Mouse (Mus musculus) heart, embryonic 13.5 days (tissue): ENCODE data around the gene Pigq. TPM values are rescaled to one million over a fixed set of nuclear protein-coding genes. Genes with fewer than 3 reads are reported as not detected.

Source experiments
- ATAC-seq: fragments of 200-750 bp; cut with Nextera tagmentation; 2 replicates; pipeline ENCODE4 v1.8.0; 2017; ENCODE audit warnings: moderate TSS enrichment; ENCODE audit not compliant: insufficient number of reproducible peaks, low FRiP score, low TSS enrichment; ENCODE audit errors: extremely low read depth
- H3K27ac ChIP-seq: fragments of 300-500 bp; sonication (generic); replicated peaks from 2 replicates; pipeline ENCODE4 v1.5.1; 2015; ENCODE audit warnings: moderate library complexity, mild to moderate bottlenecking, inconsistent platforms
- H3K27me3 ChIP-seq: fragments of 300-500 bp; sonication (generic); replicated peaks from 2 replicates; pipeline ENCODE4 v1.6.1; 2015; ENCODE audit warnings: mild to moderate bottlenecking, inconsistent platforms
- H3K36me3 ChIP-seq: fragments of 300-500 bp; sonication (generic); 2 replicates; pipeline ENCODE4 v1.6.1; 2015; ENCODE audit warnings: mild to moderate bottlenecking, inconsistent platforms
- H3K4me1 ChIP-seq: fragments of 300-500 bp; sonication (generic); 2 replicates; pipeline ENCODE4 v1.6.1; 2015; ENCODE audit warnings: inconsistent platforms
- H3K4me2 ChIP-seq: fragments of 300-500 bp; sonication (generic); 2 replicates; pipeline ENCODE4 v1.6.1; 2015; ENCODE audit warnings: inconsistent platforms, mild to moderate bottlenecking, moderate library complexity
- H3K4me3 ChIP-seq: fragments of 300-500 bp; sonication (generic); 2 replicates; pipeline ENCODE4 v1.5.1; 2015; ENCODE audit warnings: moderate library complexity, mild to moderate bottlenecking, inconsistent platforms
- H3K9ac ChIP-seq: fragments of 300-500 bp; sonication (generic); 2 replicates; pipeline ENCODE4 v1.6.1; 2015; ENCODE audit warnings: inconsistent platforms, mild to moderate bottlenecking, moderate library complexity
- H3K9me3 ChIP-seq: fragments of 300-500 bp; sonication (generic); 2 replicates; pipeline ENCODE4 v1.6.1; 2016; ENCODE audit warnings: inconsistent platforms
- WGBS: fragments of 180-500 bp; shearing (Covaris S2); methylation state at CpG from one replicate; pipeline ENCODE4 v1.1.7; 2015; ENCODE audit warnings: mixed read lengths; 5-methylcytosine and 5-hydroxymethylcytosine counted together
- polyA plus RNA-seq: library from polyadenylated mRNA; unstranded; fragments of >200 nt; fragmentation: Nextera tagmentation; extraction: Ambion mirVana; gene quantifications from 2 replicates; pipeline ENCODE4 v1.2.1, GENCODE M21; 2015

The Pigq gene
- polyA plus RNA-seq, 1 experiment from 2014 or later: 62.1 TPM

DNA sequence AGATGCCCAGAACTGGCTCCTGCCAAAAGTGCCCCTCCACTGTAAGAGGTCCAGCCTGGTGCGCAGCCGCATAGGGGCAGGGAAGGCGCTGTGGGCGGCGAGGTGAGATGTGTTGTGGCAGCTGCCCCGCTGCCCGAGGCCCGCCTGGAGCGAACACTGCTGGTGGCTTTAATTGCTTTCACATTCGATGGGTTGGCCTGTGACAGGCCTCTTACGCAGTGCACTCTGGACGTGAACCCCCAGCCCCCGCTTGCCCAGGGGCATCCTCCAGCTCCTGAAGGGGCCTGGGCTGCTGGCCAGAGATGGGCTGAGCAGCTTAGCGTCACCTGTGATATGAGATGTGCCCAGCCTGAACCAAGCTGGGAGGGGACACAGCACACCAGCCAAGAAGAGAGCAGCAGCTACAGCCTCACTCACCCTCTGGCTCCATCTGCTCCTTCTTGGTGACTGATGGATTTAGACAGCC is 12.9 kb upstream of the Pigq start:
- no peak overlapping the region for H3K4me2 ChIP-seq
- H3K4me3 ChIP-seq: no peak overlapping the region
- ATAC-seq: no peak
- no peaks in the 10 kb centered on the region for H3K4me1 ChIP-seq
- no peaks in the 10 kb centered on the region for H3K9me3 ChIP-seq
- H3K27ac ChIP-seq: no peak overlapping the region
- H3K9ac ChIP-seq: no peak overlapping the region
- peaks cover 48% of the 10 kb centered on the region for H3K36me3 ChIP-seq
- WGBS: 83% methylated on average over 14 of the region's 14 CpGs
- H3K27me3 ChIP-seq: peaks cover 17% of the 10 kb centered on the region

DNA sequence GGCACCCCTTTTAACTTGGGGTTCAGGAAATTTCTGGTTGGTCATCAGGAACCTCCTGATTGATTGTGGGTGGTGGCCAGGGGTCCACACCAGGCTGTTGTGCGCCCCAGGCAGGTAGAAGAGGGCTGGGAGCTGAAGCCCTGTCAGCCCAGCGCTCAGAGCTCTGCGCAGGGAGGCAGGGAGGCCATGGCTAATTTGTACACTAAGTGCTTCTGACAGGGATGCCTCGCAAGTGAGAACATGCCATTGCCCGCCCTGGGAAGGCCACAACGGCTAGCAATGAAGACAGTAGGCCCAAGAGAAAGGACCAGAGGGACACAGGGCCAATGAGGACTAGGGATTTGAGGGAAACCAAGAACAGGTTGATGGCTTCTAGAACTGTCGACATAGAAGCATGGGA is 11.9 kb upstream of the Pigq start:
- H3K4me1 ChIP-seq: peaks cover 7% of the 10 kb centered on the region
- H3K4me3 ChIP-seq: no peak overlapping the region
- WGBS: 77% methylated on average over 7 of the region's 7 CpGs
- H3K27me3 ChIP-seq: peaks cover 27% of the 10 kb centered on the region
- no peak for ATAC-seq
- H3K9me3 ChIP-seq: no peaks in the 10 kb centered on the region
- H3K4me2 ChIP-seq: no peak overlapping the region
- no peak overlapping the region for H3K9ac ChIP-seq
- H3K36me3 ChIP-seq: peaks cover 38% of the 10 kb centered on the region
- H3K27ac ChIP-seq: no peak overlapping the region

- no peak overlapping the region for H3K4me2 ChIP-seq
- 79% methylated on average over 7 of the region's 7 CpGs for WGBS
These were observed 11.5 kb upstream of the Pigq start for GRCm38 (mm10) chr17:25956201-25956600.

DNA sequence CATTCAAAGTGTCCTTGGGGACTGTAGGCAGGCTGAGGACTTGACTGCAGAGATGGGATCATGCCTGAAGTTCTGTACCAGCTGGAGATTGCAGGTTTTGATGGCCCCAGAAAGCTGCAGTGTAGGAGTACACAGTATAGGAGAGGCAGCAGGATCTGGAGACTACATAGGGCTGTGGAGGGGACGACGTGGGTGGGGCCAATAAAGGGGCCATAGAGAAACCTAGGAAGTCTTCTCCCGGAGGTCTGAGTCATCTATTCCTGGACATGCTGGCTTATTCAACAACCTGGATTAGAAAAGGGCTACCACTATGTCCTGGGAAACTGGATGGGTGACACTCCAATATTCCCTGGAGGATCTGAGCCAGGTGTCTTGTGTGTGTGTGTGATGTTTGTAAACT is 11.0 kb upstream of the Pigq start:
- no peak for ATAC-seq
- H3K9me3 ChIP-seq: no peaks in the 10 kb centered on the region
- peaks cover 34% of the 10 kb centered on the region for H3K36me3 ChIP-seq
- H3K4me2 ChIP-seq: no peak overlapping the region
- 0 out of 2 replicates have a peak overlapping the region, but pooled peaks have one; percentile 9 for H3K9ac ChIP-seq
- H3K27me3 ChIP-seq: peaks cover 36% of the 10 kb centered on the region
- WGBS: 46% methylated on average over 3 of the region's 3 CpGs
- peaks cover 15% of the 10 kb centered on the region for H3K4me1 ChIP-seq
- no peak overlapping the region for H3K4me3 ChIP-seq
- H3K27ac ChIP-seq: no peak overlapping the region

More at GRCm38 (mm10) chr17:25956201-25956600, 11.5 kb upstream of the Pigq start:
- Histone ChIP-seq H3K4me3 (no peak overlapping the region), H3K9ac (0 out of 2 replicates have a peak overlapping the region, but pooled peaks have one; percentile 9), H3K4me1 (peaks cover 11% of the 10 kb centered on the region), H3K27me3 (peaks cover 31% of the 10 kb centered on the region), H3K9me3 (no peaks in the 10 kb centered on the region), H3K36me3 (peaks cover 34% of the 10 kb centered on the region), H3K27ac (no peak overlapping the region)
- ATAC-seq: no peak

DNA sequence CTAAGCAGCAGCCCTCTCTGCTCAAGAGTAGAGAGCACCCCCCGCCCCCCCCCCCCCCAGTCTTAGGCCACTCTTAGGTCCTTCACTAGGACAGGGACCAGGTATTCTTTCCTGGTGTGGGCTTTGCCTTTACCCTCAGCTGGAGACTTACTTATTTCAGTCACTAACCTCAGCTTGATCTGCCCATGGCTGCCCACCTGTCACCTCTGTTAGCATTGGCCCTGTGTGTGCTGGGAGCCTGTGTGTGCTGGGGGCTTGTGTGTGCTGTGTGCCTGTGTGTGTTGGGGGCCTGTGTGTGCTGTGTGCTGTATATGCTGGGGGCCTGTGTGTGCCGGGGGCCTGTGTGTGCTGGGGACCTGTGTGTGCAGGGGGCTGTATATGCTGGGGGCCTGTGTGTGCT is 9.9 kb upstream of the Pigq start:
- Histone ChIP-seq H3K4me3 (no peak overlapping the region), H3K9ac (no peak overlapping the region), H3K27ac (no peak overlapping the region), H3K9me3 (no peaks in the 10 kb centered on the region), H3K36me3 (peaks cover 25% of the 10 kb centered on the region), H3K27me3 (peaks cover 47% of the 10 kb centered on the region), H3K4me1 (peaks cover 15% of the 10 kb centered on the region), H3K4me2 (no peak overlapping the region)
- WGBS: 78% methylated on average over 2 of the region's 2 CpGs
- ATAC-seq: no peak

DNA sequence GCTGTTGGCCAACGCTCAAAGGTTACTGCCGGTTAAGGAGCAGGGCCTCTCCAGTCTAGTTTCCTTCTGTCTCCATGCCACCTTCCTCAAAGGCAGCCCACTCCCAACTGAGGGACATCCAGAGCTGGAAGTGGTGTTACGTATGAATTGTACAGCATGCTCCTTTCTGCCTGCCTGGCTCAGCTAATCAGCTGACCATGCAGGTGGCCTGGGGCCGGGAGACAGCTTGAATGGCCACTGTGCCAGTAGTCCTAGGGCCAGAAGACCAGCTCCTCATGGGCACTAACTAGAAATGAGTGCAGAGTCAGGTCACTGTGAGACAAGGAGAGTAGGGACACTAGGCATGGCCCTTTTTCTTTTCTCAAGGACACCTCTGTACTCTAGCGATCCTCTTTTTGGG is 8.4 kb upstream of the Pigq start:
- peaks cover 9% of the 10 kb centered on the region for H3K36me3 ChIP-seq
- H3K4me1 ChIP-seq: peaks cover 15% of the 10 kb centered on the region
- H3K27ac ChIP-seq: no peak overlapping the region
- 79% methylated on average over 5 of the region's 5 CpGs for WGBS
- H3K9ac ChIP-seq: no peak overlapping the region
- peaks cover 49% of the 10 kb centered on the region for H3K27me3 ChIP-seq
- no peak for ATAC-seq
- no peak overlapping the region for H3K4me2 ChIP-seq
- H3K4me3 ChIP-seq: no peak overlapping the region
- H3K9me3 ChIP-seq: no peaks in the 10 kb centered on the region

DNA sequence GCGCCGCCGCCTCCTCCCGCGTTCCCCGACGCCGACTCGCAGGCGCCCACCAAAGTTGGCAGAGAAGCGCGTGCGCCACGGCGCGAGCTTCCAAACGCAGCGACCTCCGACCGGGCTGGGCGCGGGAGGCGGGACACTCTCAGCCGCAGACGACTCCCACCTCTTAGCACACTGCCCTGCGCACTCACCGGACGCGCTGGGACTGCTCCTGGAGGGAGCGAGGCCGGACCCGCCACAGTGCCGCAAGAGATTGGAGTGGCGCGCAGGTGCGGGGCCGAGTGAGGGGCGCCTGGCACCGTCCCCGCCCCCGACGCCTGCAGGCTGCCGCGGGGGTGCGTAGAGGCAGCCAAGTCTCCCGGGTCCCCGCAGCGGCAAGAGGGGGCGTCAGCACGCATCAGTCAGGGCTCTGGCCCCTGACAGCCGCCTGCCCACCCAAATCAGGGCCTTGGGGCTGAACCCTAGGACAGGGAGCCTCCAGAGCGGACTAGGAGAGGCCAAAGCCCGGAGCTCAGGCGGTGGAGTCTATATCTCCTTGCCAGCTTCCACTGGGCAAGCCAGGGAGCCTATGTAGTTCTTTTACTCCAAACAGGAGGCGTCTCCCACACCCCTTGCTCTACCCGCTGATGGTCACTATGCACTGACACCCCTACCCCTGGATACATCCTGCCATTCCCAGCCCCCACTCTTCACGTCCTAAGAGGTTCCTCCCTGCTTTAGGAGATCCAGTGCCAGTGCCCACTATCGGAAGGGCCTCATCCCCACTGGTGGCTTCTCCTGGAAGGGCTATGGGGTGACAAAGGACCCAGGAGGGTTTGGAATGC is 7.3 kb upstream of the Pigq start, which contains the start of gene A930017K11Rik:
Gene A930017K11Rik (minus strand): TSS at position 763 of the 821 bp plus-strand sequence.
- Histone ChIP-seq H3K4me3 (peak within 1 kb of the TSS; percentile 54), H3K27ac (no peak within 1 kb of the TSS), H3K4me1 (peaks cover 19% of the 10 kb centered on the region), H3K4me2 (peak within 1 kb of the TSS; percentile 81), H3K36me3 (no peaks in the 10 kb centered on the region), H3K9me3 (no peaks in the 10 kb centered on the region), H3K9ac (peak within 1 kb of the TSS; percentile 77), H3K27me3 (peaks cover 49% of the 10 kb centered on the region)
- 1% methylated on average over 58 of the region's 58 CpGs for WGBS
- no peak; the same call in 1 of the 2 replicates for ATAC-seq

DNA sequence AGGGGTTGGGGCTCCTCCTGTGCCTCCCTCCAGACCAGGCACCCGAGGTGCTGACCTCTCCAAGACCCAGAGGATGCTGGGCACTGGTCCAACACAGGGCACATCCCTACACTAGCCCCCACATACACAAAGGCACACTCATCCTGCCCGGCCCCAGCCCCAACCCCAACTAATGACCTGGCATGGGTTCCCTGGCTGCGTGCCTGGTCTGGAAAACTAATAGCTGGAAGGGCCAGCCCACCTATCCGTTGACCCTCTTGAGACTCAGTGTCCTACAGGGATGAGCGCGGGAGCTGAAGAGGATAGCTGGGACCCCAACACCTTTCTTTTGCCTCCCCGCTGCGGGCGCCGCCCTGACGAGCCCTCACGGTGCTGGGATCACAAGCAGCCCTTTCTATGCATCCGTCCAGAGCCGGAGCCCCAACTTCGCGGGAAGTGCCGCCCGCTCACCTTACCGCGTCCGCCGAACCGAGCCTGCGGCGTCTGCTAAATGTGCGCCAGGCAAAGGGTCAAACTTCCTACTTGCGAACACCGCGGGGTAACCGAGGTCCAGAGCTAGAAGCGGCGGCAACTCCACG is 6.6 kb upstream of the Pigq start:
- no peak; the same call in 1 of the 2 replicates for ATAC-seq
- Histone ChIP-seq H3K36me3 (no peaks in the 10 kb centered on the region), H3K4me2 (peak overlapping the region; percentile 81), H3K9ac (peak overlapping the region; percentile 77), H3K4me1 (peaks cover 19% of the 10 kb centered on the region), H3K27ac (no peak overlapping the region), H3K4me3 (peak overlapping the region; percentile 54), H3K9me3 (no peaks in the 10 kb centered on the region), H3K27me3 (peaks cover 49% of the 10 kb centered on the region)
- WGBS: under 1% methylated on average over 33 of the region's 33 CpGs

- peaks cover 19% of the 10 kb centered on the region for H3K4me1 ChIP-seq
- H3K36me3 ChIP-seq: no peaks in the 10 kb centered on the region
- peak overlapping the region; percentile 81; the same call in 1 of the 2 replicates for H3K4me2 ChIP-seq
- H3K27me3 ChIP-seq: peaks cover 49% of the 10 kb centered on the region
- H3K27ac ChIP-seq: no peak overlapping the region
- 0 out of 2 replicates have a peak overlapping the region, but pooled peaks have one; percentile 77 for H3K9ac ChIP-seq
- H3K9me3 ChIP-seq: no peaks in the 10 kb centered on the region
- no peak overlapping the region for H3K4me3 ChIP-seq
- 0% methylated on average over 2 of the region's 3 CpGs for WGBS
- ATAC-seq: no peak
These were observed 6.0 kb upstream of the Pigq start for GRCm38 (mm10) chr17:25950706-25951105.

DNA sequence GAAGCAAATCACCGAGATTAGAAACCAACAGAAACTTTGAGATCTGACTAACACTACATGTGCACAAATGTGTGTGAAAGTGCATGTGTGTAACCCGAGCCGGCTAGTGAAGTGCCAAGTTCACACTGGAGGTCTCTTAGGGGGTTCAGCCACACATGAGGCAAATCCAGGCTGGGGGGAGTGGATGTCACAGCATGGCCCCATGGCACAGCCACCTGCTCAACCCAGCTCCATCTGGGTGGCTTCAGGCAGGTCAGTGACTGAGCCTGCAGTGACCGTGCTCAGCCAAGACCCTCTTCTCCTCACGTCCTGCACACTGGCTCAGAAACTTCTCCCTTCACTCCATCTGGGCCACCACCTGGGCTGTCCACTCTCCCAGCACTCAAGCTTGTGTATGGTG is 5.2 kb upstream of the Pigq start:
- no peak overlapping the region for H3K27ac ChIP-seq
- no peaks in the 10 kb centered on the region for H3K36me3 ChIP-seq
- peaks cover 49% of the 10 kb centered on the region for H3K27me3 ChIP-seq
- ATAC-seq: no peak
- H3K4me1 ChIP-seq: peaks cover 19% of the 10 kb centered on the region
- H3K4me3 ChIP-seq: no peak overlapping the region
- no peaks in the 10 kb centered on the region for H3K9me3 ChIP-seq
- no peak overlapping the region for H3K9ac ChIP-seq
- whole genome bisulfite sequencing: 73% methylated on average over 5 of the region's 5 CpGs
- H3K4me2 ChIP-seq: no peak overlapping the region

DNA sequence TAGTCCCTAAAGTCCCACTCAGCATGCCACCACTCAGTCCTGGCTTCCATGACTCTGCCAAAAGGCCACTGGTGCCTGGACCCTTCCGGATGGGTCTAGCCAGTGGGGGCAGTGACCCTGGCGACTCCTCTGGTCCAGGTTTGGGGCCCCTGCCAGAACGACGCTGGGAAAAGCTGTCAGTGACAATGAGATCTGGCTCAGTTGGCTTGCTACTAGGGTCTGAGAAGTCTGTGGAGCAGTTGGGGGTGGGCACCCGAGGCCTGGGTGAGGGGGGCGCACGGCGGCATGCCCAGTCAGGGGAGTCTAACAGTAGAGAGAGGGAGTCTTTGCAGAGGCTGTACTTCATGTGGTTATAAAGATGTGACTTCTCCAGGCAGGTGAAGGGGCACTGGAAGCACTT is 3.3 kb upstream of the Pigq start:
- no peaks in the 10 kb centered on the region for H3K36me3 ChIP-seq
- no peaks in the 10 kb centered on the region for H3K9me3 ChIP-seq
- peaks cover 36% of the 10 kb centered on the region for H3K27me3 ChIP-seq
- WGBS: 78% methylated on average over 8 of the region's 8 CpGs
- 0 out of 2 replicates have a peak overlapping the region, but pooled peaks have one; percentile 58 for H3K9ac ChIP-seq
- no peak overlapping the region for H3K4me2 ChIP-seq
- peaks cover 19% of the 10 kb centered on the region for H3K4me1 ChIP-seq
- ATAC-seq: no peak
- no peak overlapping the region for H3K4me3 ChIP-seq
- H3K27ac ChIP-seq: no peak overlapping the region
